Mouse (Mus musculus) urinary bladder, postnatal 14 days (tissue): ENCODE data around the gene Ctf2.
A peak's percentile ranks its signal among the peaks of the same experiment; 100 is the strongest.
"Not testable (repeated sequence)": the region's sequence is repeated elsewhere in the genome, so short reads cannot be mapped to it uniquely, and the experiment has no call there.

Experiments
- DNase-seq: peaks from one replicate; pipeline ENCODE4 v3.0.0; 2021; ENCODE audit warnings: low spot score

Ctf2 gene

GRCm38 (mm10) chr7:127712461-127713385 lies 19.2 kb downstream of the Ctf2 start, which contains the start of gene Ctf1:
Ctf1 (plus strand) TSS chr7:127712736.
- peak; percentile 81 for DNase-seq

DNA sequence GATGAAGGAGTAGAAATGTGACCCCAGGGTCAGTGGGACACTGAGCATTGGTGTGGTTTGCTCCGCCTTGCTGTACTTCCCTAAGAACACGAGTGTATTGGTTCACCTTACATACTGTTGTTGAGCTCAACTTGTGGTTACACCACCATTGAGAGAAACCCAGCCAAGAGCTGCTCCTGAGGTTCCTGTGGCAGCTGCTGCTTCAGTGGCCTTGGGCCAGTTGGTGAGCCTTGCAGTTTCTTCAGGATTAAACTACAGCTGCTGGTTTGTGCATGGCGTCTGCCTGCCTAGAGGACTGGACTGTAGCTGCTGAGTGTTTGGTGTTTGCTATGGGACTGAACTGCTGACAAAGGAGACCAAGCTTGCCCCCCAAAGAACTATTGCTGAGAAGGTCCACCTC lies 20.5 kb downstream of the Ctf2 start:
- DNase-seq, result no peak

DNA sequence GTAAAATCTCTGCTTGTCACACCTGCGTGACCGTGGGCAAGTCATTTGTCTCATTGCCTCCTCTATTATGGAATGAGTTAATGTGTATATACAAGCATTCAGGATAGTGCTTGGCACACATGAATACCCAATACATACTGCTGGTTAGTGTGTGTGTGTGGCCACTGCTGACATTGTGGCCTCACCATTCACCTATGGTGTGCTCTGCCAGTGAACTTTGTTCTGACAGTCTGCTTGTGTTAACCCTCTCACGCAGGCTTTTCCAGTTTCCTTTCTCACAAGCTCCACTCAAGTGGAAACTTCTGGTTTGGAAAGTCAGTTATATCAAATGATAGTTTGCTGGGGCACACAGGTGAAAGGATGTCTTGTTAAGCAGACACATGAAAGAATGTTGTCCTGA lies 20.9 kb downstream of the Ctf2 start:
- DNase-seq, result no peak

GRCm38 (mm10) chr7:127709261-127709979 lies 22.5 kb downstream of the Ctf2 start:
- DNase-seq, result no peak

DNA sequence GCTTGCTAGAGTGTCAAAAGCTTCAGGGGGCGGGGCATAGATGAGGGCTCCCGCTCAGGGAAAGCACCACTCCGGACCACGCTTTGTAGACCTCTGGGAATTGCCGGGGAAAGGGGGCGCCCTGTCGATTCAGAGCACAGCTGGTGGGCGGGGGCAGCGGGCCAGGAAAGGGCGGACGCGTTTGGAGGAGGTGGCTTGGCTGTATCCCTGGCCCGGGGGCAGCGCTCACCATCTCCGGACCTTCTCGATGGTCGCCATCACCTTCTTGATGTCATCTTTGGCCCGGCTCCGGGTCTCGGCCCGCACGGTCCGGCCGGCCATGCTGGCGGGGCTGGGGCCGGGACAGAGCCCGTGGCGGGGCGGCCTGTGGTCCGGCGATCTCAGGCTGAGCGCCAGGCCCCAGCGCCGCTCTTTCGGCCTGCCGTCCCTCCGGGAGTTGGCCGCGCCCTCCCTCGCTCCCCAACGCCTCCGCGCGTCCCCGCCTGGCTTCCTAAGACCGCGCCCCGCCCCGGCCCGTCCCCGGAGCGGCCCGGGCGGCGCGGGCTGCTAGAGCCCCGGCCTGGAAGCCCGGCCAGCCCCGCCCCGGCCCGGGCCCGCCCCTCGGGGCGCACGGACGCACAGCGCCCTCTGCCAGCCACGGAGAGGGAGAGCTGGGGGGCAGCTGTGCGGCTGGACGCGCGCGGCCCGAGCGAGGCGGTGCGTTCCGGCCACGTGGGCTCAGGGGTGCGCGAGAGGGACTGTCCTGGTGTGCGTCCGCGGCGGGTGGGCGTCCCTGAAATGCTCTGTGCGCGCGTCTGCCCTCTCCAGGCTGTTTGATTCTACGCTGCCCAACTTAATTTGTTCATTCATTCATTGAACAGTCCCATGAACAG lies 23.5 kb downstream of the Ctf2 start, which contains the start of gene Bcl7c:
Bcl7c (minus strand) TSS at position 727 of the 872 bp plus-strand sequence.
- peak; percentile 86 for DNase-seq

DNA sequence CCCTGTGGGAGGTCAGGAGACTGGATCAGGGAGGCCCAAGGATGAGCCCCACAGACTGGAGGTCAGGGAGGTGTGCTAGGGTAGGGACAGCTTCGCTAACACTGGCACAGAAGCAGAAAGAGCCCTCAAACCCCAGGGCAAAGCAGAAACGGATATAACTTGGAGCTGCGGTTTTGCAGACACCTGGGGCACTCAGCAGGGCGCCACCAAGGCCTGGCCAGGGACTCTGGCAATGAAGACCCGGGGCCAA lies 24.1 kb downstream of the Ctf2 start:
- no peak for DNase-seq

DNA sequence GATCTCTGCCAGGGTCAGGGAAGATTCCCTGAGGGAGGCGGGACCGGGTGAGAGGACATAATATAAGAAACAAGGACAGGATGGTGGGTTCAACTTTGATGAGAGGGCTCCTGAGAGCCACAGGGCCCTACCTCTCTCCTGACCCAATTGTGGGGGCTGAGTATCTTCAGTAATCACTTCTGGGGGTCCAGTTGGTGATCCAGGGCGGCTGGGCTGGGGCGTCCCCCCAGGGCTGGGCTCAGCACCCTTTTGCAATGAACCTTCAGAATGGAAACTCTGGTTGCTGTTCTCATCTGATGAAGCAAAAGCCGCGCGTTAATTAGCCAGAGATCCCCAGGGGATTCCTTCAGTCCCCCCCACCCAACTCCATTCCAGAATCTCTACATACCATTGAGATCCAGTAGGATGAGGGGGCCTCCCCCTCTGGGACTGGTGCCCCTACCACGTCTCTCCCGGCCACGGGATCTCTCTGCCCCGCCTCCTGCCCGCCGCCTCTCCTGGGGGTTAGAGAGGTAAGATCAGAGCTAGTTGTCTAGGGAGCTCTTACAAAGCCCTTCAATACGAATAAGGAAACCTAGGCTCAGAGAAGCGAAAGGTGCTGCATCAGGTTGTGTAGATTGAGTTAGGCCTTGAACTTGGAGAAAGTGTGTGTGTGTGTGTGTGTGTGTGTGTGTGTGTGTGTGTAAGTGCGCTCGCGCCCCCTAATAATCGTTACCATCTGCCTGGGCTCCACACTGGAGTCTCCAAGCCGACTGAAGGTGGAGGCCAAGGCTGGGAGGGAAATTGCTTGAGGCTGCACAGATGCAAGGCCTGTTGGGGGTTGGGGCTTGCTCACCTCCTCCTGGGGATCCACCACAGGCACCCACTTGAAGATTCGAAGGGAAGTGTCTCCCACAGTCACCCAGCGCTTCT lies 24.7 kb downstream of the Ctf2 start:
- no peak for DNase-seq

DNA sequence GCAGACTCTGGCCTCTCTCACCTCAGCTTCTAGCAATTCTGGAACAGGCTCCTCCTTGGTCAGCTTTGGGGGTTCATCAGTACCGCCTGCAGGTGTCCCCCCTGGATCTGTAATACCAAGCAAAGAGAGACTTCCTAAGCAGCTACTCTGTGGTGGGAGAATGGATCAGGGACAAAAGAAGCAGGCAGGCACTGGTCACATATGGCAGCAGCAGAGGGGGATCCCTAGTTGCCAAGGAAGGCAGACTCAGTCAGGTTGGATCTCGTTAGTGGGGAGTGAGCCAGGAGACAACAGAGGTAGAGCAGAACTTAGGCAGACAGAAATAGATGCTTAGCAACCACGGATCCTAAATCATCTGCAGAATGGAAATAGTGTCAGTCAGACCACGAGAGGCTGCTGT lies 26.3 kb downstream of the Ctf2 start:
- DNase-seq, result no peak

- DNase-seq, result no peak
These were observed 27.4 kb downstream of the Ctf2 start for GRCm38 (mm10) chr7:127704598-127704997.

GRCm38 (mm10) chr7:127703561-127704178 lies 28.3 kb downstream of the Ctf2 start:
- DNase-seq, result no peak

DNA sequence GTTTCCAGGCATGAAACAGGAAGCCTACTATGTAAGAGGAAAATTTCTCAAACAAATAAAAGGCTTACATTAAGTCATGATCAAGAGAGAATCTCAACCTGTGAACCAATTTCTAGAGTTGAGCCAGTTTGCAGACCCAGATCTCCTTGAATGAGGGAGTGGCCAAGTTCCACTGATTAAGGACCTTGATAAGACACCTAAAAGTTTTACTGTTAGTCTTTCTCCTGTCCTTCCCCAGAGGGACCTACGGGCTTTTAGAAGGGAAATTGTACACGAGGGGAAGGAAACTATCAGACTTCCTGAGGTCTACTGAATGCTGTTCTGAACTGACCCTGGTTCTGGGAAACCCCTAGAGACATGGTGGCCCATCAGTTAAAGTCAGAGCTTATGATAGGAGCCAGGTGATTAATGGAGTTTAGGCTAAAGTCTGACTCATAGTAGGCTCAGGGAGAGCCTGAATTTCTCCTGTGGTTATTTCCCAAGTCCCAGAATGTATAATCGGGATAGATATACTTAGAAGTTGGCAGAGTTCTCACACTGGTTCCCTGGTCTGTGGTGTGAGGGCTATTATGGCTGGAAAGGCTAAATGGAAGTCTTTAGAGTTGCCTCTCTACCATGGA lies 31.1 kb downstream of the Ctf2 start:
- no peak for DNase-seq

GRCm38 (mm10) chr7:127698986-127699385 lies 33.0 kb downstream of the Ctf2 start:
- DNase-seq, result no peak

- not testable (repeated sequence) for DNase-seq
These were observed 38.2 kb downstream of the Ctf2 start for GRCm38 (mm10) chr7:127693730-127694129.

- DNase-seq, result no peak
These were observed 38.7 kb downstream of the Ctf2 start for GRCm38 (mm10) chr7:127693290-127693689.

DNA sequence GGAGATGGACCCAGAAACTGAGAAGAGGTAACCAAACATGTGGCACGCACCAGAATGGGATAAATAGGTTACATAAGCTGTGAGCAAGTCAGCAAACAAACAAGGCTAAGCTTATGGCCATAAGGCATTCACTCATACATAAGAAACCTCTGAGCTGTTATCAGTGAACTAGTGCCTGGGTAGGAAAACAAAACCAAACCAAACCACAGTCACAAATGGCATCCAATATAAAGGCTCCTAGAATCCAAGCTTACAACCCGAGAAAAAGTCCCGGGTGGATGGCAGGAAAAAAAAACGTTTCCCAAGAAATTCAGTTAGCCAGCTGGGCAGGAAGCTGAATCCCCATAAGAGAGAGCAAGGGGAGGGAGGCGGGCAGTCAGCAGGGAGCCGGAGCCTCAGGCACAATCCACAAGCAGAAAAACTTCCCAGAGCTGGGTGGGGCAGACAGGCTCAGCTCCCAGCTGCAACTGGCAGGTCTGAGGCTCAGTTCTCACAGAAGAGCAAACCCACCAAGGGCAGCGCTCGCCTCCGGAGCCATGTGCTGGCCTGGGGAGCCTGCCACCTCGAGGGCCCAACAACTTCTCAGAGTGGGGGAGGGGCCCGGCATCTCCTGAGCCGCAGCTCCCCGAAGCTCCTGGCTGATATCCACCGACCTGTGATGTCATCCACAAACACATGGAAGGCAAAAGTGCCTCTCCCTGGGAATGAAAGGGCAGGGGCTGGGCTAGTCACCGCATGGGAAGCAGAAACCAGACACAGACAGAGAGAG lies 40.6 kb downstream of the Ctf2 start:
- DNase-seq, result peak; percentile 80

- DNase-seq, result no peak
These were observed 42.2 kb downstream of the Ctf2 start for GRCm38 (mm10) chr7:127689626-127690280.

- DNase-seq, result no peak
These were observed 43.0 kb downstream of the Ctf2 start for GRCm38 (mm10) chr7:127688935-127689334.

- DNase-seq, result no peak
These were observed 45.1 kb downstream of the Ctf2 start for GRCm38 (mm10) chr7:127686740-127687449.
